Mouse (Mus musculus) skeletal muscle tissue, adult 2 months (tissue): ENCODE measurements around the gene Papolb.

ENCODE experiments used
- DNase-seq: peaks from one replicate; pipeline ENCODE4 v3.0.0-alpha.2; 2012; ENCODE audit warnings: low read depth, low spot score

Papolb gene

GRCm38 (mm10) chr5:142520360-142520759 is 9.5 kb downstream of the Papolb start:
- DNase-seq: no peak

GRCm38 (mm10) chr5:142518973-142519372 is 10.9 kb downstream of the Papolb start:
- no peak for DNase-seq

- no peak for DNase-seq
Measured at GRCm38 (mm10) chr5:142512112-142512511, 17.8 kb downstream of the Papolb start.

GRCm38 (mm10) chr5:142510061-142510414 is 19.8 kb downstream of the Papolb start:
- no peak for DNase-seq

- DNase-seq: no peak
Measured at GRCm38 (mm10) chr5:142509141-142510060, 20.5 kb downstream of the Papolb start.

- no peak for DNase-seq
Measured at GRCm38 (mm10) chr5:142505695-142506423, 24.0 kb downstream of the Papolb start.

- no peak for DNase-seq
Measured at GRCm38 (mm10) chr5:142504175-142504574, 25.7 kb downstream of the Papolb start.

- peak; percentile 83 for DNase-seq
Measured at GRCm38 (mm10) chr5:142502414-142502813, 27.5 kb downstream of the Papolb start.

GRCm38 (mm10) chr5:142500918-142501317 is 29.0 kb downstream of the Papolb start:
- DNase-seq: no peak

- DNase-seq: no peak
Measured at GRCm38 (mm10) chr5:142498964-142499363, 30.9 kb downstream of the Papolb start.

GRCm38 (mm10) chr5:142495321-142496096 is 34.4 kb downstream of the Papolb start:
- no peak for DNase-seq

- DNase-seq: no peak
Measured at GRCm38 (mm10) chr5:142493307-142493706, 36.6 kb downstream of the Papolb start.

- no peak for DNase-seq
Measured at GRCm38 (mm10) chr5:142489955-142490707, 39.7 kb downstream of the Papolb start.

GRCm38 (mm10) chr5:142486654-142487053 is 43.2 kb downstream of the Papolb start:
- no peak for DNase-seq

GRCm38 (mm10) chr5:142483581-142483980 is 46.3 kb downstream of the Papolb start:
- DNase-seq: no peak

- DNase-seq: no peak
Measured at GRCm38 (mm10) chr5:142482512-142482911, 47.4 kb downstream of the Papolb start.

GRCm38 (mm10) chr5:142478829-142479435 is 50.9 kb downstream of the Papolb start:
- peak; percentile 72 for DNase-seq

GRCm38 (mm10) chr5:142477866-142478615 is 51.8 kb downstream of the Papolb start:
- DNase-seq: no peak

- DNase-seq: no peak
Measured at GRCm38 (mm10) chr5:142477346-142477745, 52.5 kb downstream of the Papolb start.
